Mouse (Mus musculus) testis, postnatal 10 days (tissue): ENCODE data around the gene Dcun1d1.

ENCODE experiments used
- DNase-seq: peaks from one replicate; pipeline ENCODE4 v3.0.0; 2021; ENCODE audit warnings: low spot score

Dcun1d1 gene

DNA sequence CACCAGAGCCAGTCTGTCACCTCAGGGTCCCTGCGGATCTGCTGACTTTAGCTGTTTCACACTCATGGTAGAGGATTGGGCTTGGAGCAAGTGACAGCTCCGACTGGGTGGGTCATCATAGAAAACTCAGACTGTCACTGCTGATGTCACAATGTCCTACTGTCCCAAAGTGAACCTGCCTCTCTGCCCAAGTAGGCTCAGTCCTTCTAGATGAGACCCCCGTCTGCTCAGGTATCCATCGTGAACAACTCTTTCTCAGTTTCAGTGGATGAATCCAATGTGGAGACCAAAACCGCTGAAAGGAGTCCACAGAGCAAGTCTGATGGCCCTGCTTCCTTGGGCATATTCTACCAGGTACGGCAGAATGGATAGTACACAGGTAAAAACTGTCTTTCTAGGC, at the start of gene Dcun1d1:
Dcun1d1 (minus strand) TSS at position 101 of the 400 bp plus-strand sequence.
- DNase-seq: no peak

DNA sequence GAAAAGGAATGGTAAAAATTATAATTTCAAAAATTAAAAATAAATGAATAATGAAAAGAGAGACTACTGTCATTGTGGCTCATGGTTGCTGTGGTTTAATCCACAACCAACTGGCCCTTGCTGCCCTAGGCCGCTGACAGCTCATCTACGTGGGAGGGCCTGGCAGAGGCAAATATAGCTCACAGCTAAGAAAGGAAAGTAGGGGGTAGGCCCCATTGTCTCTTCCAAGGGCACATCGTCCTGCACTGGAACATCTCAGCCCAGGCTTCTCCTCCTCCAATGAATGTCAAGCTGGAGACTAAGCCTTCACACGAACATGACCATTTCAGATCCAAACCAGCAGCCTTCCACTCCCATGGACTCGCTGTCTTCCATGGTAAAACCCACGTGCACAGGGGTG, 49.0 kb upstream of the Dcun1d1 start:
- no peak for DNase-seq

DNA sequence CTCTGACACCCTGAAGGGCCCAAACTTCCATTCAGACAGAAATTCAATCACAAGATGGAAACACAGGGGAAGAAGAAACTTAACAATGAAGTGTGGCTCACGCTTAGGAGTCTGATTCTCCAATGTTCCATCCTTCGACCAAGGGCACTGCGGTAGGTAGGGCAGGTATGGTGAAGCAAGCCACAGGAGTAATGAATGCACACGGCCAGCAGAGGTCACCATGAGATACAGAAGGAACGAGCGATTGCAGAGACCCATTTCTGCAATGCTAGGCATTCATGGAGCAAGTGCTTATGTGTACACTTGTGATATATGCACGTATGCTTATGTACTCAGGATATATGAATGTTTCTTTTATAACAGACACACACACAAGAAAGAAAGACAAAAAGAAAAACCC, 36.3 kb upstream of the Dcun1d1 start:
- DNase-seq: peak; percentile 53

GRCm38 (mm10) chr3:35972985-35973384, 35.7 kb upstream of the Dcun1d1 start:
- DNase-seq: no peak

- no peak for DNase-seq
Measured at GRCm38 (mm10) chr3:35971149-35971548, 33.9 kb upstream of the Dcun1d1 start.

- peak; percentile 14 for DNase-seq
Measured at GRCm38 (mm10) chr3:35970441-35970840, 33.2 kb upstream of the Dcun1d1 start.

DNA sequence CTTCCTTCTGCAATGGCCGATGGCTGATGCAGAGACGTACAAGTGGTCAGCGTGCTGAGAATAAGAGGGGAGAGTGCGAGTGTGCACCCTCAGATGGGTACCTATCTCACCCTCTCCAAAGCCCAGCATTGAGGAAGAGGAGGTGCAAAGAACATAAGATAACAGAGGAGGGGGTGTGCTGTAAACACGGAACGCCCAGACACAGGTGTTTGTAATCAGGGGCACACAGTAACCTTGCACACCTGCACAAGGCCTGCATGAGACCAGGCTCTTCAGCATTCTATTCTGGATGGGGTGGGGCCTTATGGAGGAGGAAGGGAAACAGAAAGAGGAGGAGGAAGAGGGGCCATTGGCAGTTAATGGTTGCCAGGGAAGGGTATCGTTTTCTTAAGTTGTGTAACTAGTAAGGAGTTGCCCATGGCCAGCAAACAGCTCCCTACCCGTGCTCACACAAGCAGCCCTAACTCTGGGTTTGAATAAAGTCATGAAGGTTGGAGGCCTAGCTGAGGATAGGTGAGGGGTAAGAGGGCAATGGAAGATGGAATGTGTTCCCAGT, 30.2 kb upstream of the Dcun1d1 start:
- no peak for DNase-seq

- no peak for DNase-seq
Measured at GRCm38 (mm10) chr3:35966493-35966892, 29.2 kb upstream of the Dcun1d1 start.

DNA sequence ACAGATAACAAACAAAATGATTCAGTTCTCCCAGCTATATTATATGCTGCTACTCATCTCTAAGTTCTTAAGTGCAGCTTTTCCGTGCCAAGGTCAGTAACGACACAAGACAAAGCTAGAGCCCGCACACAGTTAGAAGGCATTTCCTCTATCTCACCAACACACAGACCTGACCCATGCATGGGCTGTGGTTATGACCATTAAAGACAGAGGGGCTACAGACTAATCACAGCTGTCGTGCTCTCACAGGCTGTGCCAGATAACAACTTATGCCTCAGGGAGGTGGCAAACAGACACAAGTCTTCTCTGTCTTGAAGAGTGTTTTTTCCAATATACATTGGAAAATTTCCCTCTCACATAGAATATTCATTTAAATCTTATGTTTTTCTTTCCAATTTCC, 27.7 kb upstream of the Dcun1d1 start:
- DNase-seq: peak; percentile 12

- no peak for DNase-seq
Measured at GRCm38 (mm10) chr3:35963921-35964320, 26.7 kb upstream of the Dcun1d1 start.

GRCm38 (mm10) chr3:35963401-35963800, 26.2 kb upstream of the Dcun1d1 start:
- no peak for DNase-seq

DNA sequence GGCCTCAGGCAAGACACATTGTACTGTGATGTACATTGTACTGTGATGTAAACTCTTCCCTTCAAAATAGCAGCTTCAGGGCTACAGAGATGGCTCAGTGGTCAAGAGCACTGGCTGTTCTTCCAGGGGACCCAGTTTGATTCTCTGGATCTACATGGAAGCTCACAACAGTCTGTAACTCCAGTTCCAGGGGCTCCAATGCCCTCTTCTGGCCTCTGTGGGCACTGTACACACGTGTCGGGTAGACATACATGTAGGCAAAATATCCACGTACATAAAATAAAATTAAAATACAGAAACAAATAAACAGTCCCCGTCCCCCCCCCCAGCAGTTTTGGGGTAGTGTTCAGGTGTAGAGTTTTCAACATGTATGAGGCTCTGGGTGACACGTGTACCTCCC, 25.7 kb upstream of the Dcun1d1 start:
- DNase-seq: no peak

DNA sequence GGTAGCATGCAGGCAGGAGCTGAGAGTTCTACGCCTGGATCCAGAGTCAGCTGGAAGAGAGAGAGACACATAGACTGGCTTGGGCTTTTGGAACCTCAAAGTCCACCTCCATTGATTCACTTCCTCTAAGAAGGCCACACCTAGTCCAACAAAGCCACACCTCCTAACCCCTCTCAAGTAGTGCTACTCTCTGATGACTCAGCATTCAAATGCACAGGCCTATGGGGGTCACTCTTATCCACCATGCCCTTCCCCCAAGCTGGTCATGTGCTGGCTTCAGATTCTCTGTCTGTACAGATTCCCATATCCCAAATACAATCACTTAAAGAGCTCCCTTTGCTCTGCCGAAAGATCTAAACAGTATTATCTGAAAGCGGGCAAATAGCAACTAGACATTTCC, 20.0 kb upstream of the Dcun1d1 start:
- peak; percentile 11 for DNase-seq

GRCm38 (mm10) chr3:35954901-35955575, 17.8 kb upstream of the Dcun1d1 start:
- peak; percentile 26 for DNase-seq

DNA sequence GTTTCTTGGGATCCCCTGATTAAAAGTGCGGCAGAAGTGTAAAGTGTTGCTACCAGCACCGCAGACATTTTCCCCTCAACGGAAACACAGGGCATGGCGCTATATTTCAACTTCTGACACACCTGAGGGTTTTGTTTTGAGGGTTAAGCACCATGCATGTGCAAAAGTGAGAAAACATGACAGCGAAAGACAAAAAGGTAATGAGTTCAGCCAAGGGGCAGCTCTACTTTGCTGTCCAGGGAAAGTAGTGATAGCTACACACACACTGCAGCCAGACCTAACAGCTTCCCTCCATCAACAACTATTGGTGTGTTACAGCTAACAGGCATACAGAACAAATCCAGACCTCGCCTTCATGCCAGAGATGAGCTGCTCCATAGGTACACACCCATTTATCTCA, 16.6 kb upstream of the Dcun1d1 start:
- DNase-seq: peak; percentile 22

- peak; percentile 17 for DNase-seq
Measured at GRCm38 (mm10) chr3:35953184-35953583, 15.9 kb upstream of the Dcun1d1 start.

GRCm38 (mm10) chr3:35948197-35948596, 11.0 kb upstream of the Dcun1d1 start:
- DNase-seq: no peak

GRCm38 (mm10) chr3:35940520-35941135, 3.4 kb upstream of the Dcun1d1 start:
- DNase-seq: no peak

- no peak for DNase-seq
Measured at GRCm38 (mm10) chr3:35940047-35940446, 2.8 kb upstream of the Dcun1d1 start.

GRCm38 (mm10) chr3:35933405-35933777, 3.9 kb downstream of the Dcun1d1 start:
- DNase-seq: peak; percentile 47

DNA sequence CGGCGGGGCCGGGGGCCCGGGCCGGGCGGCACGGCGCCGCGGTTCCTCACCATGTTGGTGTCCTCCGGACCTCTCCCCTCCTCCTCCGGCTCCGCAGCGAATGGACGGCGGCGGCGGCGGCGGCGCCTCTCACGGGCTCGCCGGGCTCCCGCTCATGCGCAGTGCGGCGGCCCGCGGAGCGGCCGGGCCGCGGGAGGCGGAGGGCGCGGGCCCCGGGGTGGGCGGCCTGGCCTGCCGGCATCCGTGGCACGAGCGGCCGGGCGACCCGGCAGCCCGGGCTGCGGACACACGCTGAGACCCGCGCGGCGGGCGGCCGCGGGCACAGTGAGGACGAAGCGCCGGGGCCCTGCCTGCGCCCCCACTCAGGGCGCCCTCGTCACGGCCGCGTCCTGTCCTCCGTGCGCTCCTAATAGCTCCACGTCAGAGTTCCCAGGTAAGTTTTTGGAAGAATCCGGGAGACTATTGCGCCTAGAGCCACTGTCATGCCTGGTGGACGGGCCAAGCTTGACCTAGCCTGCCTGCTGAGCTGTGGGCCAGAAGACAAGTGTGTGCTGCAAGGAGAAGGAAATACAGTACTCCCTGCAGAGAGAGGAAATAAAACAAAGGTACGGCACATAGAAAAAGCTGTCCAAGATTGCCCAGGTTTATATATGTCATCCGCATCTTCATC, 4.4 kb downstream of the Dcun1d1 start:
- DNase-seq: peak; percentile 84

- peak; percentile 67 for DNase-seq
Measured at GRCm38 (mm10) chr3:35931896-35932727, 5.1 kb downstream of the Dcun1d1 start.
